Mouse (Mus musculus): ENCODE data around the gene Slc39a1.

Slc39a1 gene

DNA sequence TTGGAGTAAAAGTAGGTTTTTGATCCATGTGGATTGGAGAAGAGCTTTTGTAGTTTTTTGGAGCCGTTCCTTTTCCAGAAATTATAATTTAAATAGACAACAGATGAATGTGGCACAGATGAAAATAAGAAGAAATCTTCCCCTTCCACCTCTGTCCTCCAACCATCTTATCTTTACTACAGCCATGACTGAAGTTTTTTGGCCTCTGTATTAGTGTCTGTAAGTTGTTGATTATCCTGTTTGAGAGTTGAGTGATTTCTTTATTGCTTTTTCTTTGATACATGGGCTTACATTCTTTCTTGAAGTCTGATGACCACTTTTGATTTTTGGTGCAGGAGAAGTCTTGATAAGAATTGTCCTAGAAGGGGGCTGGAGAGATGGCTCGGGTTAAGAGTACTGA is 46.7 kb downstream of the Slc39a1 start:
- no peak for DNase-seq (ENCODE audit: extremely low spot score)

Data from embryo, embryonic 9.5 days (tissue).